Mouse (Mus musculus): ENCODE results near the gene Atad3a. TPM values are rescaled to one million over a fixed set of nuclear protein-coding genes. Genes with fewer than 3 reads are reported as not detected.

The Atad3a gene
- polyA plus RNA-seq, 1 experiment from 2014 or later, result 132 TPM

DNA sequence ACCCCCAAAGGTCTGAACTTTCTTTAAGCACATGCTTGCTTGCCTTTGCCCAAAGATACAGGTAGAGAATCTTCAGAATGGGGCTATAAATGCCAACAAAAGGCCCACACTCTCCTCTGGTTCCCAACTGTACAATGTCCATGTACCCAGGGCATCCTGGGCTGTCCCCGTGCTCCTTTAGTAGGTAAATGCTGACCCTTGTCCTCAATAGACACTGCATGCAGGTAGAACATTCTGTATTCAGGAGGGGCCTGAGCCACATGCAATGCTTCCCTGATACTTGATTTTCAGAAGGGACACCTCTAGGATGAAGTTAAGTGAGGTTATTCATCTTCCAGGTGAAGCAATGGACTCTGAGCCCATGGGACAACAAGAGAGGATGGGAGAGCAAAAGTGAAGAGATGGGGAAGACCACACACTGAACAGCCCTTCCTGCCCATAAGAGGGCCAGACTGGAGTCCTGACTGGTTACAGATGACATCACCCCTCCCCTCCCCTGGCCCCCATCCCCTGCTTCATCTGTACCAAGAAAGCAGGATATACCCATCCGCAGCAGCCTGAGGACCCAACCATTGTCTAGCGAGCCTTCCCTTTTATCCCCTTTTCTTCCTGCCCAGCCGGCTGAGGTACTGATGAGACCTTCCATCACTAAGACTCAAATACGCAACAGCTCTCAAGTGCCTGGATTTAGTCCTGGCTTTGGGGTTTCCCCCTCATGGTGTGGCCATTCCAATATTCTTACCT, 12.6 kb upstream of the Atad3a start:
- Histone ChIP-seq H3K36me3 (replicated peaks) (0 out of 2 replicates have a peak, but pooled peaks cover 3% of the 10 kb centered on the region), H3K4me1 (peaks cover 65% of the 10 kb centered on the region), H3K9me3 (no peaks in the 10 kb centered on the region), H3K4me3 (peak overlapping the region; percentile 55), H3K27ac (replicated peaks) (peak overlapping the region; percentile 59; the same call in 1 of the 2 replicates), H3K27me3 (replicated peaks; ENCODE audit: low read depth, poor library complexity, severe bottlenecking) (peaks cover 55% of the 10 kb centered on the region)
- WGBS, result 35% methylated on average over 5 of the region's 5 CpGs
- DNase-seq (ENCODE audit: low spot score), result peak; percentile 14

DNA sequence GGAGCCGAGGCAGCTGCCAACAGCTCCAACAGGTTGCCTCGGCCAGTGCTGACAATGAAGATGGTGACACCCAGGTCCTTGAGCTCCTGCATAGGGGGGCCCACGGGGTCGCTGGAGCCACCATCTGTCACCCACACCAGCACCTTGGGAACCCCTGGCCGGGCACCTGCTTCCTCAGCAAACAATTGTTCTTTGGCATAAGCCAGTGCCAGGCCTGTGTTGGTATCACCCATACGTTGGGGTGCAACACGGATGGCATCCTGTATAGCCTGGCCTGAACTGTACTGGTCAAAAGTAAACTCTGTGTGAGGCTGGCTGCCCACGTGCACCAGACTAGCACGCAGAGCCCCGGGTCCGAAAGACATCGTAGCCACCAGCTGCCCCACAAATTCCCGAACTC, 11.9 kb upstream of the Atad3a start:
- DNase-seq (ENCODE audit: low spot score), result no peak
- WGBS, result 90% methylated on average over 13 of the region's 13 CpGs
- Histone ChIP-seq H3K36me3 (replicated peaks) (0 out of 2 replicates have a peak, but pooled peaks cover 3% of the 10 kb centered on the region), H3K9me3 (no peaks in the 10 kb centered on the region), H3K27ac (replicated peaks) (no peak overlapping the region), H3K4me3 (no peak overlapping the region), H3K4me1 (peaks cover 64% of the 10 kb centered on the region), H3K27me3 (replicated peaks; ENCODE audit: low read depth, poor library complexity, severe bottlenecking) (peaks cover 55% of the 10 kb centered on the region)

DNA sequence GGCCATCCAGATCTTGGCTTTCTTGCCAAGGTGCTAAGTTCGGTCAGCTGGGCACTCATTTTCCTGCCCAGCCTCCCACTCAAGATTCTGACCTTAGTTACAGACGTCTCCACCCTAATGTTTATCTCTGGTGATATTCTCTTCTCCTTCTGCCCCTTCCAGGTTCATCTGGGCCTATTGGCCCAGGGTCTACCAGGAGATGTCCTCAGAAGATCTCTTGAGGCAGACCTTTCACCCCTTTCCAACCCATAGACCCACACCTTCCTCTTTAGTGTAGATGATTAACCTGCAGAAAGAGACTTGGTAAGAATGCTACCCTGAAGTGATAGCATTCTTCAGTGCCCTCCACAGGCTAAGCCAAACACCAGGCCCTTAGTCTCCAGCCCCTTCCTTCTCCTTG, 10.8 kb upstream of the Atad3a start:
- H3K36me3 ChIP-seq (replicated peaks), result 0 out of 2 replicates have a peak, but pooled peaks cover 3% of the 10 kb centered on the region
- H3K4me1 ChIP-seq, result peaks cover 54% of the 10 kb centered on the region
- 90% methylated on average over 2 of the region's 2 CpGs for WGBS
- peaks cover 55% of the 10 kb centered on the region for H3K27me3 ChIP-seq (replicated peaks; ENCODE audit: low read depth, poor library complexity, severe bottlenecking)
- H3K4me3 ChIP-seq, result no peak overlapping the region
- DNase-seq (ENCODE audit: low spot score), result no peak
- no peaks in the 10 kb centered on the region for H3K9me3 ChIP-seq
- H3K27ac ChIP-seq (replicated peaks), result no peak overlapping the region

DNA sequence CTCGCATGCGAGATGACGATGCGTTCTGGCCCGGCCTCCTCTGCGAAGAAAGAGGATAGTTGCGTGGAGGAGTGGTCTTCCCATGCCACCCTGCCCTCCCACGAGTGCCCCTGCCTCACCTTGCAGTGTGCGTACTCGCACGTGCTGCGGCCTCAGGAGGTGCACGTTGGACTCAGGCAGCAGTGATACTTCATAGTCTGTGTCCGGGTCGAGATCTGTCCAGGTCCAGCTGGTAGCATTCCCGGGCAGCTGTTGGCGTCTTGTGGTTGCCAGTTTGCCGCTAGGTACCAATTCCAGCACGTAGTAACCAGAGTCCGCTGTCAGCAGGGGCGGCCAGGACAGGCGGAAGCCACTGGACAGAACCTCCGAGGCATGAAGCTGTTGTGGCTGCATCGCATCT, 9.7 kb upstream of the Atad3a start:
- peaks cover 52% of the 10 kb centered on the region for H3K27me3 ChIP-seq (replicated peaks; ENCODE audit: low read depth, poor library complexity, severe bottlenecking)
- H3K9me3 ChIP-seq, result no peaks in the 10 kb centered on the region
- H3K27ac ChIP-seq (replicated peaks), result peak overlapping the region; percentile 96
- H3K4me3 ChIP-seq, result peak overlapping the region; percentile 71
- H3K36me3 ChIP-seq (replicated peaks), result 0 out of 2 replicates have a peak, but pooled peaks cover 3% of the 10 kb centered on the region
- no peak for DNase-seq (ENCODE audit: low spot score)
- H3K4me1 ChIP-seq, result peaks cover 45% of the 10 kb centered on the region
- 42% methylated on average over 24 of the region's 24 CpGs for WGBS

DNA sequence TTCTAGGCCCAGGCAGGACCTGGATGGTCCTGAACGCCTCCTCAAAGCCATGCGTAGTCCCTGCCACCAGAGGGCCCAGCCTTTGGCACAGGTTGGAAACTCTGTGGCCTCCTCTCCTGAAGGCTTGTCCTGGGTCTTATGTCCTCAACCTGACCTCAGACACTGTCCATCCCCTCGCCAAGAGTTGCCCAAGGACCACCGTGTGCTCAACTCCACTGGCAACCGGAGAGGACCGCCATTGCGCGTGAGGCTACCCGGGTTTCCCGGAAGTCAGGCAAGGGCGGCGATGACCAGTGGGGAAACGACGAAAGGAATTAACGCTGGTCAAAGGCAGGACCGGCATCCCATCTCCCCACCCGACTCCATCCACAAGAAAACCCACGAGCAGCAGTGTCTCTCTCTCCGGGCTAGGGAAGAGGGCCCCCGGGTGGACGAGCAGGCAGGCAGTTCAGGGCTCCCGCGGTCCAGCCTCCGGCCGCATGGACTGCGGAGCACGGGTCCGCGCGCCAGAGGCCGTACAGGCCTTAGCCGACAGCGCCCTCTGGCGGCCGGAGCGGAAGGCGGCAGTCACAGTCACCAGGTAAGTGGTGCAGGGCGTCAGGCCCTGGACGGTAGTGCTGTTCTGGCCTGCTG, 9.1 kb upstream of the Atad3a start:
- Histone ChIP-seq H3K4me3 (peak overlapping the region; percentile 71), H3K9me3 (no peaks in the 10 kb centered on the region), H3K27ac (replicated peaks) (peak overlapping the region; percentile 96), H3K36me3 (replicated peaks) (0 out of 2 replicates have a peak, but pooled peaks cover 3% of the 10 kb centered on the region), H3K27me3 (replicated peaks; ENCODE audit: low read depth, poor library complexity, severe bottlenecking) (peaks cover 46% of the 10 kb centered on the region), H3K4me1 (peaks cover 39% of the 10 kb centered on the region)
- under 1% methylated on average over 39 of the region's 39 CpGs for WGBS
- DNase-seq (ENCODE audit: low spot score), result peak; percentile 94

DNA sequence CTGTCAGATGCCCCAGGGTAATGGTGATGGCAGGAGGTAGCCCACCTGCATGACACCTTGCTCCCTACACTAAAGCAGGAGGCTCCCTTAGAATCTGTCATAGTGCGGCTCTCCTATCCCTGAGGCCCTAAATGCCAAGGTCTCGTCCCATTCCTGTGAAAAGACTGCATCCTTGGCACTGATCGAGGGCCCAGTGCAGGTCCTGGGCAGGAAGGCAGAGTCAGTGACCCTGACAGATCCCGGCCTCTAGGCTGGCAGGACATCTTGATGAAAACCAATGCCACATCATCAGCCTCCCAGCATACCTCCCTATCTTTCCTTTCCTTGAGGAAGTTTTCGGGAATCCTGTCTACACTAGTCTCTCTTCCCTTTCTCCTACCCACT, 8.6 kb upstream of the Atad3a start:
- no peak for DNase-seq (ENCODE audit: low spot score)
- 62% methylated on average over 5 of the region's 5 CpGs for WGBS
- H3K27me3 ChIP-seq (replicated peaks; ENCODE audit: low read depth, poor library complexity, severe bottlenecking), result peaks cover 41% of the 10 kb centered on the region
- peak overlapping the region; percentile 96 for H3K27ac ChIP-seq (replicated peaks)
- H3K36me3 ChIP-seq (replicated peaks), result 0 out of 2 replicates have a peak, but pooled peaks cover 3% of the 10 kb centered on the region
- H3K9me3 ChIP-seq, result no peaks in the 10 kb centered on the region
- H3K4me3 ChIP-seq, result peak overlapping the region; percentile 71
- H3K4me1 ChIP-seq, result peaks cover 33% of the 10 kb centered on the region

DNA sequence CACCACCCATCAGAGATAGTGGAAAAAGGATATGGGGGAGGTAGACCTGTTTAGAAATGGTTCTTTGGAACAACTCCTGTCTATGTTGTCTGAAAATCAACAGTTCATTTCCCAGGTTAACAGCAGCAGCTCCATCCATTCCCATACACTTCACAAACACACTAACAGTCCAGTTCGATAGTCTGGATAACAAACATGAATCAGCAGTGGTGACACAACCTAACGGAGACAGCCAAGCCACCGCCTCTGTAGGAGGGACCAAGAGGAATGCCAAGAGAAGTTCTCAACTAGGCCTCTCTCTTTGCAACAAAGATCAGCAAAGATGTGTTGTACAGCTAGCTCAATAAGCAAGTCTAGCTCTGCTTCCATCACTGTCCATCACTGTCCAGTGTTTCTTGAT, 1.5 kb upstream of the Atad3a start:
- peaks cover 33% of the 10 kb centered on the region for H3K4me1 ChIP-seq
- peaks cover 14% of the 10 kb centered on the region for H3K36me3 ChIP-seq (replicated peaks)
- H3K9me3 ChIP-seq, result no peaks in the 10 kb centered on the region
- no peak overlapping the region for H3K27ac ChIP-seq (replicated peaks)
- WGBS, result 90% methylated on average over 3 of the region's 3 CpGs
- no peaks in the 10 kb centered on the region for H3K27me3 ChIP-seq (replicated peaks; ENCODE audit: low read depth, poor library complexity, severe bottlenecking)
- DNase-seq (ENCODE audit: low spot score), result no peak
- peak overlapping the region; percentile 87 for H3K4me3 ChIP-seq

DNA sequence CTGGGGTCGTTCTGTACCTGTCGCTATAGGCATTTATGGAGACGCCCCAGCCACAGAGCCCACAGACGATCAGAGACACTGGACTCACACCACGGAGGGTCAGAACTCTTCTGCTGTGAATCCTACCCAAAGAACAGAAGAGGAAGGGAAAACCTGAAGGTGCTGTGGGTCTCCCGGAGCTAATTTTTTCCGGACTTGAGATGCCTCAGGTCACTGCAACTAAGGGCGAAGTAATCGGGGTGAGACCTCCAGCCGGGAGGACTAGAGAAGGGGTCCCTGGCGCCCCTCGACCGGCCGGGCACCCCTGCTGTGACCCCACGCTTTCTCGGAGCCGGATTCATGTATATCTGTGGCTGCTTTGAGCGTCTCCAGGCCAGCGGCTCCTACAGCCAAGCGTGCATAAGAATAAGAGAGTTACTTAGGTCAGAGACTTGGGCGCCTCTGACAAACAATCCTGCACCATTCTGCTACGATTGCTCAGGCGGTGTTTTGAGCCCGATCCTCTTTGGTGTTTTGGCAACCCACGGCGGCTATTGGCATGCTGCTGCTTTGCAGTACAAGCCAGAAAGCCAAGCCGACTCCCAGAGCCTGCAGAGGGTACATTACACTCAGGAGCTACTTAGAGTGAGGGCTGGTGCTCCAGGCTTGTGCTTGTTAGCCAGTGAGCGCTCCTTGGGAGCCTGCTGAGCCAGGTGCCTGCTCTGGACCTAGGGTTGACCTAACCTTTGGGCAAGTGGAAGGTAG, 635 bp upstream of the Atad3a start:
- Histone ChIP-seq H3K4me1 (peaks cover 33% of the 10 kb centered on the region), H3K27ac (replicated peaks) (peak overlapping the region; percentile 75), H3K27me3 (replicated peaks; ENCODE audit: low read depth, poor library complexity, severe bottlenecking) (no peaks in the 10 kb centered on the region), H3K9me3 (no peaks in the 10 kb centered on the region), H3K36me3 (replicated peaks) (peaks cover 22% of the 10 kb centered on the region), H3K4me3 (peak overlapping the region; percentile 87)
- 3% methylated on average over 28 of the region's 28 CpGs for WGBS
- no peak for DNase-seq (ENCODE audit: low spot score)

DNA sequence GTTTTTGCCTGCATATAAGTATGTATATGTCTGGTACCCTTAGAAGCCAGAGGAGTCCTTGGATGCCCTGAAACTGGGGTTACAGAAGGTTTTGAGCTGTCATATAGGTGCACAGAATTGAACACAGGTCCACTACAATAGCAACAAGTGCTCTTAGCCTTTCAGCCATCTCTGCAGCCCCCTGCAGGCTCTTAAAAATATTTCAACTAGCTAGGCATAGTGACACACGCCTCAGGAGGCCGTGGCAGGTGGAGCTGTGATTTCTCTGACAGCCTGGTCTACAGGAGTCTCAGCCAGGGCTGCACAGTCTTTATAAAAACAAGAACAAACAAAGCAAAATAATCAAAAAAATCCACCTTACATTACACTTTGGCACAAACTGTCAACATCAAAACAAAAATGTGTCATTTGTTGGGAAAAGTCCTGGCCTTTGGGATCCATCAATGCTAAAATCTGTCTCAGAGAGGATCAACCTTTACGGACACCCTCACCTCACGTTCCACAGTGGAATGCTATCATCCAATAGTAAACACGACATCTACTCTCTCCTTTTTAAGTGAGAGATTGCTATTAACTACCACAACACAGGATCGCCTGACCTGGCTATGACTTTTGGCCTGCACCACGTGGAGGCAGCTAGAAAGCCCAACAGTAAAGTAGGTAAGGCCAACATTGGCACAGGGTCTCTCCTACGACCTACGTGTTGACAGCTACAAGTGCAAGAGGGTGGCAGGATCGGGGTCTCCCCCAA, 856 bp downstream of the Atad3a start:
- Histone ChIP-seq H3K27me3 (replicated peaks; ENCODE audit: low read depth, poor library complexity, severe bottlenecking) (no peaks in the 10 kb centered on the region), H3K27ac (replicated peaks) (peak overlapping the region; percentile 81), H3K9me3 (no peaks in the 10 kb centered on the region), H3K4me3 (peak overlapping the region; percentile 87), H3K4me1 (peaks cover 33% of the 10 kb centered on the region), H3K36me3 (replicated peaks) (peaks cover 37% of the 10 kb centered on the region)
- no peak for DNase-seq (ENCODE audit: low spot score)
- 5% methylated on average over 10 of the region's 10 CpGs for WGBS

DNA sequence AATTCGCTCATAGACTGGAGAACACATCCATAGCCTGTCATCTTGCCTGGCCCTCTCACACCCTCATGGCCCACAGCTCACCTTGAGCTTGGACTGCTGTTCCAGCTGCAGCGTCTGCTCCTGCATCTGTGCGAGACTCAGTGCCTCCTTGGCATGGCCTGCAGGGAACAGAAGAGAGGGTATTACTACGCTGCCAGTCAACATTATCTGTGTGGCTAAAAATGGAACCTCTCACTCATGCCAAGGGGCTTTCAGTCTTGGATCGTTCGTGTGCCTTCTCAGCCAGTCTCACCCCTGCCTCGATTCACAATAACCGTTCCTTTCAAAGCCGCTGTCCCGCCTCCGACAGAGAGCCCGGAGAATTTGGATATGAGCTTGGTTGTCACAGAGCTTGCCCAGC, 3.9 kb downstream of the Atad3a start:
- Histone ChIP-seq H3K9me3 (no peaks in the 10 kb centered on the region), H3K4me1 (peaks cover 29% of the 10 kb centered on the region), H3K4me3 (no peak overlapping the region), H3K27me3 (replicated peaks; ENCODE audit: low read depth, poor library complexity, severe bottlenecking) (no peaks in the 10 kb centered on the region), H3K36me3 (replicated peaks) (peaks cover 66% of the 10 kb centered on the region), H3K27ac (replicated peaks) (no peak overlapping the region)
- WGBS, result 94% methylated on average over 12 of the region's 12 CpGs
- no peak for DNase-seq (ENCODE audit: low spot score)

DNA sequence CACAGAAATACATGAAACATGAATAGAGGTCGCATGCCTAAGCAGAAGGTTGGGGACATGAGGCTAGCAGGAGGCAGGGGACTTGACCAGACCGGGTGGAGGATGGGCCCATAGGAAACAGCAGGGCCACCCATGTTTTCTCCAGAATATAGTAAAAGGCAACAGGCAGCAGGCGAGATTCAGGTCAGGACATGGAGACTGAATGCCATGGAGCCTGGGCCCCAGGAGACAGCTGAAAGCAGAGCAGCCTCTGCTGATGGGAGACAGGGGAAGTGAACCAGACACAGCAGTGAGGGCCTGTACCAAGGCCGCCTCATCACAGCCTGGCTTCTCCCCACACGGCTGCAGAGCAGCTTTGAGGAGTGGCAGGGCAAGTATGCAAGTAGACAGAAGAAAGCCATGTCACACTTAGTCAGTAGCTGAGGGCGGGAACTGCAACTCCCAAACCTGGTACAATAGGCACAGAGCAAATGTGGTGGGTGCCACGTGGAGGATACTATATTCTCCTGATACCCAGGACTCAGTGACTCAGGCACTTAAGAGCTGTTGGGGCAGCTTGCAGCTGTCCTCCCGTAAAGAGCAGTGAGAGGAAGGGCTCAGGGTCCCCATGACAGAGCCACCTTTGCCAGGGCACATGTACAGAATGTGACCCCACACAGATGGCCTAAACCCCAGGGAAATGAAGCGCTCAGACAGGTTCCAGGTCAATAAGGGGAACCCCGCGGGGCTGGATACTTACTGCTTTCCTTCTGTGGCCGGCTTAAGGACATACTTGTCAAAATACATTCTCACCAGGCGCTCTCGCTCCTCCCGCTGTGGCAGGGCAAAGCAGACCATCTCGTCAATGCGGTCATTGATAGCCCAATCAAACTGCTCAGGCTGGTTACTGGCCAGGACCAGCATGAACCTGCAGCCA, 14.1 kb downstream of the Atad3a start:
- Histone ChIP-seq H3K4me3 (no peak overlapping the region), H3K36me3 (replicated peaks) (peaks cover 100% of the 10 kb centered on the region), H3K9me3 (no peaks in the 10 kb centered on the region), H3K4me1 (no peaks in the 10 kb centered on the region), H3K27me3 (replicated peaks; ENCODE audit: low read depth, poor library complexity, severe bottlenecking) (no peaks in the 10 kb centered on the region), H3K27ac (replicated peaks) (no peak overlapping the region)
- no peak for DNase-seq (ENCODE audit: low spot score)
- 89% methylated on average over 17 of the region's 17 CpGs for WGBS
